Mouse (Mus musculus) liver, postnatal 0 days (tissue): ENCODE measurements around the gene 2310009B15Rik. TPM values are rescaled to one million over a fixed set of nuclear protein-coding genes. Genes with fewer than 3 reads are reported as not detected.

Source experiments
- ATAC-seq: fragments of 200-750 bp; cut with Nextera tagmentation; 2 replicates; pipeline ENCODE4 v1.8.0; 2017; ENCODE audit warnings: mild to moderate bottlenecking, moderate library complexity
- DNase-seq: peaks from one replicate; pipeline ENCODE4 v3.0.0-alpha.2; 2016
- H3K27ac ChIP-seq: fragments of 300-500 bp; sonication (generic); 2 replicates; pipeline ENCODE4 v1.5.1; 2014; ENCODE audit warnings: antibody characterized with exemption, moderate library complexity, mild to moderate bottlenecking, low read depth
- H3K27me3 ChIP-seq: fragments of 300-500 bp; sonication (generic); 2 replicates; pipeline ENCODE4 v1.6.1; 2014; ENCODE audit warnings: low read length, control low read depth, mixed read lengths; ENCODE audit not compliant: insufficient read depth
- H3K36me3 ChIP-seq: fragments of 300-500 bp; sonication (generic); replicated peaks from 2 replicates; pipeline ENCODE4 v1.6.1; 2014; ENCODE audit warnings: mild to moderate bottlenecking, control low read depth, low read length, moderate library complexity, mixed read lengths; ENCODE audit not compliant: insufficient read depth
- H3K4me1 ChIP-seq: fragments of 300-500 bp; sonication (generic); 2 replicates; pipeline ENCODE4 v1.6.1; 2014; ENCODE audit warnings: antibody characterized with exemption, mild to moderate bottlenecking, control low read depth; ENCODE audit not compliant: insufficient read depth
- H3K4me2 ChIP-seq: fragments of 300-500 bp; sonication (generic); 2 replicates; pipeline ENCODE4 v1.6.1; 2014; ENCODE audit warnings: low read depth, mild to moderate bottlenecking, low read length, moderate library complexity, mixed read lengths
- H3K4me3 ChIP-seq: fragments of 300-500 bp; sonication (generic); 2 replicates; pipeline ENCODE4 v1.5.1; 2014; ENCODE audit warnings: low read depth, low read length
- H3K9ac ChIP-seq: fragments of 300-500 bp; sonication (generic); replicated peaks from 2 replicates; pipeline ENCODE4 v1.6.1; 2014; ENCODE audit warnings: mild to moderate bottlenecking, moderate library complexity
- H3K9me3 ChIP-seq: fragments of 300-500 bp; sonication (generic); 2 replicates; pipeline ENCODE4 v1.6.1; 2016; ENCODE audit warnings: mild to moderate bottlenecking, control low read depth, low read length, mixed read lengths
- CTCF ChIP-seq: sonication (generic); IDR thresholded peaks from 2 replicates; pipeline ENCODE4 v1.5.1; 2016; ENCODE audit warnings: antibody characterized with exemption, low read depth
- EP300 ChIP-seq: IDR thresholded peaks from 2 replicates; pipeline ENCODE4 v1.6.1; 2016; ENCODE audit warnings: antibody characterized with exemption, low read depth, mild to moderate bottlenecking
- WGBS: fragments of 180-500 bp; shearing (Covaris S2); extraction: QIAGEN DNeasy Blood & Tissue Kit; methylation state at CpG from one replicate; pipeline ENCODE4 v1.1.7; 2014; ENCODE audit not compliant: insufficient replicate concordance; 5-methylcytosine and 5-hydroxymethylcytosine counted together
- polyA plus RNA-seq: library from polyadenylated mRNA; unstranded; fragments of >200 nt; fragmentation: Nextera tagmentation; extraction: Ambion mirVana; gene quantifications from 2 replicates; pipeline ENCODE4 v1.2.1, GENCODE M21; 2015

2310009B15Rik gene
- polyA plus RNA-seq, 1 experiment from 2014 or later: 28.2 TPM

- Histone ChIP-seq H3K4me1 (peaks cover 21% of the 10 kb centered on the region), H3K4me2 (peak overlapping the region; percentile 70), H3K9ac (no peak overlapping the region; the same call in 1 of the 2 replicates), H3K27ac (no peak overlapping the region), H3K4me3 (peak overlapping the region; percentile 36), H3K36me3 (no peaks in the 10 kb centered on the region), H3K9me3 (no peaks in the 10 kb centered on the region), H3K27me3 (peaks cover 97% of the 10 kb centered on the region)
- WGBS: 2% methylated on average over 34 of the region's 35 CpGs
- TF ChIP-seq EP300 (no peak), CTCF (no peak)
- no peak for ATAC-seq
- no peak for DNase-seq
Observed at GRCm38 (mm10) chr1:138843361-138844091, 13.1 kb downstream of the 2310009B15Rik start.

DNA sequence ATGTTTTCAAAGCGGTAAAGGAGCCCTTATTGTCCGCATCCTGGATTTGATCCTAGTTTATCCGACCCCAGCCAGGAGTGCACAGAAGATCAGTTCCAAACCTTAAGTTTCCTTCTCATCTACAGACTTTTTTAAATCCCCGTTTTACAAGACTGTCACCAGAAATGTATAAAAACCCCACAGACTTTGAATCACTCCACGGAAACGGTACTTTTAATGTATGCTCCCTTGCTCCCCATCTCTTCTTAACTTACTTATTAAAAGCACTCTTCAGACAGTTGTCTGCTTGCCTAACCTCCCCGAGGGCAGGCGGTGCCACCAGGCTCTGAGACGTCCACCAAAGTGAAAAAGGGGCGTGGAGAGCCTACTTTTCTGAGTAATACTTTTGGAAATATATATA, 13.9 kb downstream of the 2310009B15Rik start:
- ATAC-seq (no peak), DNase-seq (no peak)
- 0 out of 2 replicates have a peak overlapping the region, but pooled peaks have one; percentile 41 for H3K4me3 ChIP-seq
- WGBS: 3% methylated on average over 10 of the region's 10 CpGs
- no peaks in the 10 kb centered on the region for H3K36me3 ChIP-seq
- H3K27ac ChIP-seq: no peak overlapping the region
- no peak overlapping the region for H3K9ac ChIP-seq
- no peak overlapping the region for H3K4me2 ChIP-seq
- H3K27me3 ChIP-seq: peaks cover 97% of the 10 kb centered on the region
- no peak for TF ChIP-seq EP300
- TF ChIP-seq CTCF: no peak
- H3K9me3 ChIP-seq: no peaks in the 10 kb centered on the region
- H3K4me1 ChIP-seq: peaks cover 17% of the 10 kb centered on the region

- Histone ChIP-seq H3K9me3 (no peaks in the 10 kb centered on the region), H3K36me3 (no peaks in the 10 kb centered on the region), H3K27me3 (peaks cover 98% of the 10 kb centered on the region), H3K4me1 (peaks cover 15% of the 10 kb centered on the region), H3K27ac (no peak overlapping the region), H3K9ac (no peak overlapping the region), H3K4me2 (peak overlapping the region; percentile 59), H3K4me3 (peak overlapping the region; percentile 41; the same call in 1 of the 2 replicates)
- no peak for ATAC-seq
- TF ChIP-seq CTCF (no peak), EP300 (no peak)
- no peak for DNase-seq
- WGBS: under 1% methylated on average over 8 of the region's 8 CpGs
Observed at GRCm38 (mm10) chr1:138842315-138842714, 14.3 kb downstream of the 2310009B15Rik start.

DNA sequence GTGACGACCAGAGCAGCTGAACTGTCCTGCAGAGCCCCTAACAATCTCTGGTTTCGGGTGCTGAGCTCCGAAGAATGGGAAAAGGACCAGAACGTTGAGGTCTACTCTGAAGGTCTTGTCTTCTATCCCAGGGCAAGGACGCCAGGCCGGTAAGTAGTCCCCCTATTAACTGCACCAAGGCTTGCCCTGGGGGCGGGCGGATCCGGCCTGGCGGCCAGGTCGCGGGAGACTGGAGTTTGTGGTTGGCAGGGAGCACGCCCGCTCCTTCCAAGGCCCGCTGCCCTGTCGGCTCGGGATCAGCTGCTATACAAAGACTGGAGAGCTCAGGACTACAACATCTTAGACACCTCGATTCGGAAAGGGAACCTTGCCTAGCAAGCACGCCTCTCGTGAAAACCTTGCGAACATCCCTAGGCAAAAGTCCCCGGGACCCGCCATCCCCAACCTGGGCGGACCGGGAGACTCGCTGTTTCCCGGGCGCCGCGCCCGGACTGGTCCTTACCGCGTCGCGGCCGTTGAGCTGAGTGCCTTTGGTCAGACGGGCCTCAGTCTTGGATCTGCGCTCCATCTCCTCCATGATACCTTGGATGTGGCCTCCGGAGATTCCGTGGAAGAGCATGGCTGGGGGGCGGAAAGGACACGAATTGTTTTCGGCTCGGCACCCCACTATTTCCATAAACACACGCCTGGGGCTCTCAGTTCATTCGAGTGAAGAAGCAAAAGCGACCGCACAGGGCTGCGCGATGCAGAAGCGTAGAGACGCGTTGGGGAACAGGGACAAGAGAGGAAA, 15.2 kb downstream of the 2310009B15Rik start:
- no peaks in the 10 kb centered on the region for H3K36me3 ChIP-seq
- peak overlapping the region; percentile 41 for H3K4me3 ChIP-seq
- TF ChIP-seq EP300: no peak
- TF ChIP-seq CTCF: no peak
- peaks cover 100% of the 10 kb centered on the region for H3K27me3 ChIP-seq
- WGBS: 1% methylated on average over 54 of the region's 54 CpGs
- peak; percentile 45 for DNase-seq
- H3K4me1 ChIP-seq: peaks cover 13% of the 10 kb centered on the region
- no peak for ATAC-seq
- no peak overlapping the region for H3K27ac ChIP-seq
- no peak overlapping the region for H3K9ac ChIP-seq
- H3K9me3 ChIP-seq: no peaks in the 10 kb centered on the region
- H3K4me2 ChIP-seq: peak overlapping the region; percentile 59

- 9% methylated on average over 25 of the region's 25 CpGs for WGBS
- Histone ChIP-seq H3K4me2 (no peak overlapping the region), H3K27ac (no peak overlapping the region), H3K36me3 (no peaks in the 10 kb centered on the region), H3K4me1 (peaks cover 13% of the 10 kb centered on the region), H3K4me3 (no peak overlapping the region), H3K27me3 (peaks cover 99% of the 10 kb centered on the region), H3K9me3 (no peaks in the 10 kb centered on the region), H3K9ac (no peak overlapping the region)
- ATAC-seq (no peak), DNase-seq (no peak)
- no peak for TF ChIP-seq EP300
- no peak for TF ChIP-seq CTCF
Observed at GRCm38 (mm10) chr1:138840440-138841305, 16.0 kb downstream of the 2310009B15Rik start.
